Mouse (Mus musculus): ENCODE data around the gene Rnf185.

Rnf185 gene

GRCm38 (mm10) chr11:3444875-3445274 is 7.3 kb downstream of the Rnf185 start:
- CTCF ChIA-PET = no interaction called here

DNA sequence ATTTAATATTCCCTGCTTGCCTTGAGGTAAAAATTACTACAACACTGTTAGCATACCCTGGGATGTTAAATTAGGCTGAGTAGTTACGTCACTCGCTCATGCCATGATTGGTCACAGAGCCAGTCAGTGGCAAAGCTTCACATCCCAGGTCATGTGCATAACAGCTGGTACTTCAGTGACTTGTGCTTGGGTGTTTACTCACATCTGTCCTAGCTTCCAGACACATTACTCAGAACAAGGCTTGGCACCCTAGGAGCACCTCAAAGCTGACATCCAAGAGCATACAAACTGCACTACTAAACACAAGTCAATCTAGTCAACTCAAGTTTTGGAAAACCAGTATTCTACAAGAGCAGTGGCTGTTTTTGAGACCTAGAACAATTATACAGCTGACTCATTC is 9.1 kb downstream of the Rnf185 start:
- CTCF ChIA-PET = no interaction called here

DNA sequence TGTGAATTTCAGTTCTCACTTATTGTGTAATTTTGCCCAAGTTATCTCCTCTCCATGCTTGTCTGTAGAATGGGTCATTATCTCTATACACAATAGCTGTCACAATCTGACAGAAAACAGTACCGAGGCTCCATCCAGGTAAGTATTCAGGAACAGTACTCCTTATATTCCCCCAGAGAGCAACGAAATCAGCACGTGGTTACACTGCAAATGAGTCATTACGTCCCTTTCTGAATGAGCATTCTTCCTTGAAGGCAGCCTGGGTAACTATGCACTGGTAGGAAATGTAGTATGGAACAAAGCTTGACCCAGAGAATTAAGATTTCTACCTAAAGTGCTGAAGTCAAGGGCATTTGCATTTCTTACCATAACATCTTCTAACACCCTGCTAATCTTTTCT is 9.5 kb downstream of the Rnf185 start:
- CTCF ChIA-PET = no interaction called here

DNA sequence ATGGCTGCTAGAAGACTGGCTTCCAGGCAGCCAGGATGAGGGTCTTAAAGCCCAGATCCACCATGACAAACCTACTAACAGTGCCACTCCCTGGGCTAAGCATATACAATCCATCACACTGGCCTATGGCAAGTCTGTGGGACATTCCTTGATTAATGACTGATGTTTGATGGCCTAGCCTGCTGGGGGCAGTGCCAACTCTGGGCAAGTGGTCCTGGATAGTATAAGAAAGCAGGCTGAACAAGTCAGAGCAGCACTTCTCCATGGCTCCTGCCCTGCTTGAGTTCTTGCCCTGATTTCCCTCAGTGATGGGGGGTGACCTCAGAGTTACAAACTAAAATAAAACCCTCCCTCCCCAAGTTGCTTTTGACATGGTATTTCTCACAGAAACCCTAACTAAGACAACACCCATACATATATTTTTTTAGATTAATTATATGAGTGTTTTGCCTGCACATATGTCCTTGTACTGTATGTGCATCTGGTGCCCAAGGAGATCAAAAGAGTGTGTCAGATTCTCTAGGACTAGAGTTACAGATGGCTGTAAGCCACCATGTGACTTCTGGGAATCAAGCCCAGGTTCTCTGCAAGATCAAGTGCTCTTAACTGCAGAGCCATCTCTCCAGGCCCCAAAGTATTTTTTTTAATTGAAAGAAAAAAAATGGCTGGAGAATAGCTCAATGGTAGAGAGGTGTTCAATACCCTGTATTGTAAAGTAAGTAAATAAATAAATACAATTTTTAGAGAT is 10.3 kb downstream of the Rnf185 start:
- CTCF ChIA-PET = no interaction called here

- CTCF ChIA-PET = no interaction called here
Measured at GRCm38 (mm10) chr11:3437621-3438020, 14.5 kb downstream of the Rnf185 start.

DNA sequence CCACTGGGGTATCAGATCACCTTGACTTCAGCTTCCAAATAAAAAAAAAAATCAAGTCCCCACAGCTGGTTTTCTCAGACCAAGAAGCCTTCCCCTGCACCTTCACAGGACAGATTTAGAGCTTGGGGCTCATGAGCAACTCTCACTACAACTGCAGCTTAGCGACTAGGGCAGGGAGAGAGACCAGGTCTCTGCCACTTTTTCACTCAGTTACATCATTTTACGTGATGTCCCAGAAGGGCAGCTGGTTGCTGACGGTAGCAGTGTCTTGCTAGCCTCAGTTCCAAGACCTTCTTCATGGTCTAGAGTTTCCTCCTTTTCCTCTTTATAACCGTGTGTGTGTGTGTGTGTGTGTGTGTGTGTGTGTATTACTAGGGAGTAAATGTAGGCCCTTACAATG is 18.4 kb downstream of the Rnf185 start:
- CTCF ChIA-PET = no interaction called here

DNA sequence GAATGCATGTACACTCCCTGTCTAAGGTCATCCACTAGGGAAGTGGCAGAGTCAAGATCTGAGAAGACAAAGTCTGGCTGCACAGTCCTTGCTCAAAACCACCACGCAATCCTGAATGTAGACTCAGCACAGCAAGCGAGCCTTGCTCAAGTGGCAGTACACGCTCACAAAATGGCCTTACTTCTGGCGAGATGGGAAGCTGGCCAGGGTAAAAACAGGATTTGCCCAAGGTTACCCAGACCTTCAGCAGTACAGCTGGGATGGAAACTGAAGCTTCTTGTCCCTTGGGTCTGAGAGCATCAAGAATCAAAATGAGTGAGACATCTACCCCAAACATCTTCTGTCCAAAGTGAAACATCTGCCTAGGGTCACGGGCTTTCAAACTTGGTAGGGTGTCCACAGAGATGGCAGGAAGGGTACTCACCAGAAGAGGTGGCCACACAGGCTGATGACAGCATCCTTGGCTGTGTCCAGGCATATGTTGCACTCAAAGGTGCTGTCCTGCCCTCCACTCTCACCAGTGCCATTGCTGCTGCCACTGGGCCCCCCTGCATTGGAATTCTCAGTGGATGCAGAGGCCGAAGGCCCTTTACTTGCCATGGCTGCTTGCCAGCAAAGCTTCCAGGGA is 20.1 kb downstream of the Rnf185 start:
- CTCF ChIA-PET = interaction anchor here (0.6 kb wide), 1 partner anchor 96 kb away, joined by 12 read pairs; no protein-coding TSS in a partner anchor

DNA sequence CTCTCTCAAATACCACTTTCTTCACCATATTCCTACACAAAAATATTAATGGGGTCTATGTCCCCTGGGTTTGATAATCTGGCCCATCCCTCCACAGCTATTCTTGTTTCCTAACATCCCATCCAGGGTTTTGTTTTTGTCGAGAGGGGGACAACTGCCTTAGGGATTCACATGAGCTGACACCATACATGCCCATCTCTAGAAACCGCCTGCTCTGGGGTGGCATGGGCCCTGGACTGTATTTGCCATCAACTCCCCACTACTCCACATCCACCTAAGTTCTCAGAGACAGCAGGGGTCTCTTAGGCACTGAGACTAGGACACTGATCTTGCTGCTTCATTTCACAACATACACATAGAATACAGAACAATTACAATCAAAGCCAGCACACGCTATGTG is 20.6 kb downstream of the Rnf185 start:
- CTCF ChIA-PET = no interaction called here

- CTCF ChIA-PET = no interaction called here
Measured at GRCm38 (mm10) chr11:3428632-3429031, 23.5 kb downstream of the Rnf185 start.

DNA sequence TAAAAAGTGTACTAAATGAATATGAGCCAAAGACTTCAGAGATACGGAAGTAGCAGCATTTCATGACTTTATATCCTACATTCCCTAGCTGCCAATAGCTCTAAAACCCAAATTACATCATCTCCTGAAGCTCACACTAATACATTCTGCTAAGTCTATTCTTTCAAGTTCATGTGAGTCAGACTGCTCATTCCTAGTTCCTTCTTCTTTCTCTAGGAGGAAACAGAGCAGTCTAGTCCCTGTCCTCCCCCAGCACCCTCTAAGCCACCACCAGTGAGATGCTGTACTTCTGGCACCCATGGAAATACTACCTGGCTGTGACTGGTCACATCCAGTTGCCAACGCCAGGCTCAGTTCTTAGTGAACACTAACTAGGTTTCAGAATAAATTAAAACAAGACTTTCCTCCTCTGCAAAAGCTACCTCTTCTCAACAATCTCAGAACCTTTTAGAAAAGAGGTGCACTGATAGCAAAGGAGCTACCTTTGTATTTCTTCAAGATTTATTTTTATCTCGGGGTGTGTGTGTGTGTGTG is 24.4 kb downstream of the Rnf185 start:
- CTCF ChIA-PET = no interaction called here

GRCm38 (mm10) chr11:3422242-3422641 is 29.9 kb downstream of the Rnf185 start:
- CTCF ChIA-PET = no interaction called here

GRCm38 (mm10) chr11:3418741-3419140 is 33.4 kb downstream of the Rnf185 start:
- CTCF ChIA-PET = no interaction called here

- CTCF ChIA-PET = no interaction called here
Measured at GRCm38 (mm10) chr11:3417795-3418194, 34.4 kb downstream of the Rnf185 start.

DNA sequence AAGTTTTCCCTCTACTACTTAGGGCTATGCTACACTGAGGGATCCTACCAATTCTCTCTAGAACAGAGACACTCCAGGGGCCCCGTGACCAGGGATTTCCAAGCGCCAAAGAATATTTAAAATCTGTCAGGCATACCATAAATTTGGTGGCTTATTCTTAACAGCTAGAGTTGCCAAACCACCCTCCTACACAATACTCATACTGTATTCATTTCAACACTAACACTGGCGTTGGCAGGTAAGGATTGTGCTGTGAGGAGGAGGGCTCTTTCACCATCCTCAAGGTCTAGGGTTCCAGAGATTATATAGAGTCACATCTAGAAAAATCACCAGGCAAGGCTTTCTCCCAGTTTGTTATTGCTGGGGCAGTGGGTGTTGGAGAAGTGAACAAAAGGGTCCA is 35.8 kb downstream of the Rnf185 start:
- CTCF ChIA-PET = no interaction called here

DNA sequence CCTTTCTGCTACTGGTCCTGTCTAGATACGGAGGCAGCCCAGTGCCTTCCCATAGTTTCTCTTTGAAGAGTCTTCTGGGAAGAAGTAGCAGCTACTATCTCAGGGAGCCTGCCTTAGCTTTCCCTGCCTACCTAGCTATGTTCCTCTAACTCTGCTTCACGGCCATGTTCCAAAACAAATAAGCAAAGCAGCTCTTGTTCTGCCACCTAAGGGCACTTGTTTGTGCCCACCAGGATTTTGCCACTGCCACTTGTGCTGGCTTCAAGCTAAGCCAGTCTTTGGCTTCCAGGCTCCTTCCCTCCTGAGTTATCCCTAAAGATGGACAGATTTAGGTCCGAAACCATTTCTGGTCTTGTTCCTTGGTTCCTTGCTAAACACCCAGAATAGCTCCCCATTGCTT is 40.1 kb downstream of the Rnf185 start:
- CTCF ChIA-PET = interaction anchor here (1.1 kb wide), 1 partner anchor 27 kb away, joined by 4 read pairs; no protein-coding TSS in a partner anchor

- CTCF ChIA-PET = no interaction called here
Measured at GRCm38 (mm10) chr11:3408997-3409732, 43.0 kb downstream of the Rnf185 start, which contains the start of gene Limk2. Gene Limk2 (minus strand): TSS chr11:3409189.

- CTCF ChIA-PET = no interaction called here
Measured at GRCm38 (mm10) chr11:3408131-3408996, 43.8 kb downstream of the Rnf185 start.

DNA sequence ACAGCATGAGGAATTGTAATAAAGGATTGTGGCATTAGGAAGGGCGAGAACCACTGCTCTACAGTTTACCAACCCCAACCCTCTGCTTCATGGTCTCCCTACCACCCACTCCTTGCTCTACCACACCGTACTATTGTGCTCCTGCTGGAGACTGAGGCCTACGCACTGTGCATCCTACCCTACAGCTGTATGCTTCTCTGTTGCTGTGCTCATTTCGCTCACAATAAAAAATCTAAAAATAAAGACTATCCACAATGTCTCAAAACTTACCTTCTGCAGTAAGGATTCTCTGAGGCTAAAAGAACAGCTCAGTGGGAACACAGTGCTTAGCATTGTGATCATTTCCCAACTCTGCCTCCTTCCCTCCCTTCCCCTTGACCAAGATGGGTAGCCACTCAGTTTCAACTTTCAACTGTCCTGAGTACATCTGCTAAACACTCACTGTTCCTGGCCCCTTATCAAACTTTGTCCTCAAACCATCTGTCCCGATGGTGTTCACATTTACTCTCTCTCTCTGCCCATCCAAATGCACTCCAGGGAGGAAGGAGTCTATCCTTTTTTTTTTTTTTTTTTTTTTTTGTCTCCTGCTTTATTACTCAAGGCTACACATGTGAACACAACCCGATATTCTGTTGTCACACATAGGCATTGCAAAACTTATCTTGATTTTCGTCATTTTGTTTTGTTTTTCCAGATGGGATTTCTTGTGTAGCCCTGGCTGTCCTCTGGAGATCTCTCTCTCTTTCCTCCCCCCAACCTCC is 47.7 kb downstream of the Rnf185 start:
- CTCF ChIA-PET = interaction anchor here (0.9 kb wide), 1 partner anchor 12 kb away, joined by 3 read pairs; no protein-coding TSS in a partner anchor

GRCm38 (mm10) chr11:3403024-3403423 is 49.1 kb downstream of the Rnf185 start:
- CTCF ChIA-PET = no interaction called here

DNA sequence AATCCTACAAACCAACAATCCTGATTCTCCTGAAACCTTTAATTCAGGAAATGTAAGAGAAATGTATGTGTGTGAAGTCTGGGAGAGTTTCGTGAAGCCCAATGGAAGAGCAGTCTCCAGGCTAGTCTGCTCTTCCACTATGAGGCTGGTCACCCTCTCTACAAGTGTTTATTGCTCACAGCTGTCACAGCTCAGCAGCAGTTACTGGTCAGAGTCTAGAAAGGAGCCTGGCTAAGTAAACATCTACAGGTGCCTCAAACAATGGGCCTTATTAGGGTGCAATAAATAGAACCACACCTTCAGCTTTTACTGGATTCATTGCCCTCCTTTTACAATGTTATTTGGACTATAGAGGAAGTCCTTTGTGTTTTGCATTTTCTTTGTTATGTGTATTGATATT is 53.8 kb downstream of the Rnf185 start:
- CTCF ChIA-PET = no interaction called here

GRCm38 (mm10) chr11:3396562-3396961 is 55.6 kb downstream of the Rnf185 start:
- CTCF ChIA-PET = interaction anchor here (0.5 kb wide), 1 partner anchor 218 kb away, joined by 3 read pairs; no protein-coding TSS in a partner anchor
